Mouse (Mus musculus) kidney, postnatal 36 days (tissue): ENCODE data around the gene Serinc5.
A peak's percentile ranks its signal among the peaks of the same experiment; 100 is the strongest.

Experiments
- DNase-seq, 2 experiments: peaks; one replicate each; pipeline ENCODE4 v3.0.0; 2021 to 2022; ENCODE audit warnings: mixed read lengths in 2 of 2

The Serinc5 gene

DNA sequence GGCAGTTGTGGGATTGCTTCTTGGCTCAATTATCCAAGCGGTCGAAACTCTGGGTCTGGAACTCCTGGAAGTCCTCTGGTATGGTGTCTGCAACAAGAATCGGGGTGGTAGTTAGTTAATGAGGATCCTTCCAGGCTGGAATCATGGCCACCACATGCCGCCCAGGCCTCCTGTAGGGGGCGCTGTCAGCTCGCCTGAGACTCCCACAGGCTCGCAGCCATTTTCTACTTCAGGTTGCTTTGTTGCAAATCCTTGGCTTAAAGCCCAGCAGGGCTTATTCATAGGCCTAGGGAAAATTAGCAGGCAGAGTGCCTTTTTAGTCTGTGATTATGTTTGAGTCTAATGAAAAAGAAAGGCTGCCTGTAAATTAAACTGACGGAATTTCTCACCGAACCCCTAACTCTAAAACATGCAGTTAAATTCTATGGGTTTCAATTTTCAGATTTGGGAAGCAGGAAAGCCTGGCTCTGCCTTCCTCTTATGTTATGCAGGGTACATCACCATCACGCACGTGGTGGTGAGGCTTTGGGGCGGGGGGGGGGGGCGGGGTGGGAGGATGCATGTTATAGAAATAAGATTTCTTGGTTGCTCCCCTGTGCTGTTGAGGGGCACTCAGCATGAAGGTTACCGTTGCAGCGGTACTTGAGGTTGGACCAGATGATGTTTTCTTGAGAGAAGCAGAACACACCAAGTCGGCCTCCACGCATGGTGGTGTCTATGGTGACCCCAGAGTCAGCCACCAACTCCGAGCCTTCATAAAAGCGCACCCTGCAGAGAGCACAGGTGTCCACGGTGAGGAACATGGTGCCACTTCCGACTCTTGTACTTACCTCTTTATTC, 141.1 kb downstream of the Serinc5 start:
- peak; percentile 69 to 82 for DNase-seq

GRCm38 (mm10) chr13:92753676-92754075, 142.8 kb downstream of the Serinc5 start:
- no peak for DNase-seq

DNA sequence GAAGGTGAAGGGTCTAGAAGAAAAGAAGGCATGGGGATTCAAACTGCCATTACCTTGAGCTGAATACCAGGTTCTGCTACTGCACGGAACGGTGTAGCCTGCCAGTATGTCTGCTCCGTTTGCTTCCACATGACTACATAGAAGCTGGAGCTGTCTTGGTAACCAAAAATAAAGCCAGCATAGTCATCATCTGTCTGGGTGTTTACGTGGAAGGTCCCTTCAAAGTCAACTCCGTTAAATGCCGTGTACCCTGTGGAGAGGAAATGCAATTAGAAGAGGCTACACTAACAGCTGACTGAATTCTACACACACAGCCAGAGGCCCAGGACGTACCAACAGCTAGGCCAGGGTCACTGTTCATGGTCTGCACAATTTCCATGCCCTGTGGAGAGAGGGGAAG, 144.1 kb downstream of the Serinc5 start:
- no peak for DNase-seq

- no peak for DNase-seq
These were observed 147.2 kb downstream of the Serinc5 start for GRCm38 (mm10) chr13:92757972-92758585.

DNA sequence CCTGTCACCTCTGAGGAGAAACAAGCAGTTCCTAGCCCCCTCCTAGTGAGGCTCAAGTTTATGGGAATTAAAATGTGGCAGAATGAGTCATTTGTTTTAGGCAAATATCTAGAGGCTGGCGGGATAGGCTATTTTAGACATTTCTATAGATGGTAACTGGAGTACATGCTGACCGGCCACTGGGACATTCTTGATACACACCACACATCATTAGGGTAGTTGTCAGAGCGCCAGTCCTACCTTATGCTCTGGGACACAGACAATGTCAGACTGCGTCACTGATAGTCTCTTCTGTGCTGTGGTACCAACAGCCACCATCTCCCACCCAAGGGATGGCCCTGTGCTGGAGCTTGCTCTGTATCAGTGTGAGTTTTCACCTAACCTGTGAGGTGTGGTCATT, 148.2 kb downstream of the Serinc5 start:
- DNase-seq, result no peak

- DNase-seq, result no peak
These were observed 149.6 kb downstream of the Serinc5 start for GRCm38 (mm10) chr13:92760519-92760918.
